Mouse (Mus musculus): ENCODE measurements around the gene Plce1.

DNA sequence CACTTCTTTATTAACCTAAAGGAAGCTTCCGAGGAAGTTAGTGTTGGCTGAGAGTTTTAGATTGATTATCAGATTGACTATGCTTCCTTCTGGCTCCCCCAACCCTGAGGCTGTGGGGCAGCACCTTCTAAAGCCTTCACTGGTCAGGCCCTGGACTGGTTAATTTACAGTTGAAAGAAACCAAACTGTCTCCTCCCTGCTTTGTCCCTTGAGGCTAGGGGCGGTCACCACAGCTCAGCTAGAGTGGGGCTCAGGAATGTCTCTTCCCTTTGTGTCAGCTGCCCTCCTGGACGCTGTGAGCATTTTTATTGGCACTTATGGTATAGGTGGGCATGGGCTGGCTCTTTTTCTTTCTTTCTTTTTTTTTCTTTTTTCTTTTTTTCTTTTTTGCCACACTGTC, 45.9 kb downstream of the Plce1 start:
- TF ChIP-seq CTCF (IDR thresholded peaks at IDR 0.05; ENCODE audit: low read depth): no peak
- no peak for TF ChIP-seq EP300 (IDR thresholded peaks at IDR 0.05; ENCODE audit: low read depth)
